Mouse (Mus musculus): Measurements from ENCODE around the gene Ppp2r5e.
A peak's percentile ranks its signal among the peaks of the same experiment; 100 is the strongest.

Gene Ppp2r5e

DNA sequence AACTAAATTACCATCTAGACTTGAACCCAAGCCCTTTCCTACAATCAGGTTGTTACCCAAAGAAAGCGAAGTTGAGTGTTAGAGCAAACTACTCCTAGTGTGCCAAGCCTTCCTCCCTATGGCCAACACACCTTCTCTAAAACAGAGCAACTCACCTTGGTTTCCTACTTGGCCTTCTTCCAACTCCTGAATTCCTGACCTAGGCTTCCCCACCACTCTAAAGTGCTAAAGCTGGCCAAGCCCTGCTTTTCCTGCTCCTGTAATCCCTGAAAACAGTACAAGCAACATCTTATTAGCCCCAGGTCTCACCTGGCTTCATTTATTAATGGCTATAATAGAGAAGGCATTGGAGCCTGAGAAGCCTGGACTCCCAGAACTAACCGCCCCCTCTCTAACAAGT is 17.0 kb downstream of the Ppp2r5e start:
- no peak for DNase-seq (ENCODE audit: low read depth in 1 of 2, low spot score in 2 of 2)

DNA sequence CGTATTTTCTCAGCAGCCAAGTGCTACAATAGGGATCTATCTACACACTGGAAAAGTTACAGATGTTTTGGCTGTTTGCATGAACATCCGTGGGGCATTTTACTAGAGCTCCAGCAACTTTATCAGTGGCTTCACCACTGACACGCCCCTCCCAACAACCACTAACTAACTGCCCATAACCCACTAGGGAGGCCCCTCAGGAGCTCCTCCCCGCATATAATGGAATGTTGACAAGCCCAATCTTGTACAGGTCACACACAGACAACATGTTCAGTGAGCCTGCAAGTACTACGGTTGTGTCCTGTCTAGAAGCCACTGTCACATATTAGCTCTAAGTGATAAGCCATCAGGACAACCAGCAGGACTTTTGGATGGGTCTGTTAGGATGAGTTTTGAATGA is 18.8 kb downstream of the Ppp2r5e start:
- DNase-seq (ENCODE audit: low read depth in 1 of 2, low spot score in 2 of 2), result no peak

DNA sequence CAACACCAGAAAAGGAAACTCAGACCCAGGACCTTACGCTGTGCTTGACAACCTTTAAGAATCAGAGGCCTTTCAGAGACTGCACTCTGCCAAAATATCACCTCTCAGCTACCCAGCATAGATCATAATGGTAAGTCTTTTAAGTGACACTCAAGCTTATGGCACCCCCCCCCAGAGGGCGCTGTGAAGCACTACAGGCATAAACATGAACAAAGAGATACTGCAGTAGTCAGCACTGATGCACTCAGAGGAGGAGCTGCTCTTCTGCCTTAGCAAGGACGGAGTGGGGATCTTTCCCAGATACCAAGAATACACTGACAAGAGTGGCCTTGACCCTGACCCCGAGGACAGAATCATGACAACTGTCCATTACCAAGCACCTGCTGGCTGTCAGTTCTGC is 23.8 kb downstream of the Ppp2r5e start:
- DNase-seq (ENCODE audit: low read depth in 1 of 2, low spot score in 2 of 2), result peak in 1 of 2 experiments; percentile 21

DNA sequence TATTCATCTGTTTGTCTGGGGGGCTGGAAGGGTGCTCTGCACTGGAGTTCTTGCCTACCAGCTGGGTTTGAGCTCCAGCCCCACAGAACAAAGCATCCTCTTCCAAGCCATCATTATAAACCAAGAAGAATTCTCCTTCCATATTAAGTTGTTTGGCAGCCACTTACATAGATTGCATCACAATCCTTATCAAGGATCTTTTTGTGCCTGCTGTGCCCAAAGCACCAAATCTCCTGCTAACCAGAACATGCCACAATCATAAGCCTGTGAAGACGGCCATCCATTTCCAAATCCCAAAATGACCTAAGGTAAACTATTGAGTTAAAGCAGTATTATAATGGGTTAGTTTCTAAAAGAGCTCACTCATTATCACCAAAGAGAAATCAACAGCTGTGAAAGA is 25.9 kb downstream of the Ppp2r5e start:
- DNase-seq (ENCODE audit: low read depth in 1 of 2, low spot score in 2 of 2), result no peak

DNA sequence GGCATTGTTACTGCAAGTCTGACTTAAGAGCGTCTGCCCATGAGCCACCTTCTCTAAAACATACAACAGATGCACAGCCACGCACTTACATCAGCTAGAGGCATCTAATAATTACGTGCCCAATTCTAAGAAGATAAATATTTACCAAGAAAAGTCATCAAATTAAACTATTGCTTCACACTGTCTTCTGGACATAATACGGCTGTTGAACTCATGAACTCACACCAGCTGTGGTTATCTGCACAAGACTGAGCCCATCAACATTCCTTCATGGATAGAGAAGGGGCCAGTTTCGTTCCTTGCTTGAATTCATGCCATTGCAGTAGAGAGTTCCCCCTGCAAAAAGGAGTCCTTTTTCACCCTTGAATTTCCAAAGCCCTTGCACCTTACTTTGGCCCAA is 28.3 kb downstream of the Ppp2r5e start:
- no peak for DNase-seq (ENCODE audit: low read depth in 1 of 2, low spot score in 2 of 2)

DNA sequence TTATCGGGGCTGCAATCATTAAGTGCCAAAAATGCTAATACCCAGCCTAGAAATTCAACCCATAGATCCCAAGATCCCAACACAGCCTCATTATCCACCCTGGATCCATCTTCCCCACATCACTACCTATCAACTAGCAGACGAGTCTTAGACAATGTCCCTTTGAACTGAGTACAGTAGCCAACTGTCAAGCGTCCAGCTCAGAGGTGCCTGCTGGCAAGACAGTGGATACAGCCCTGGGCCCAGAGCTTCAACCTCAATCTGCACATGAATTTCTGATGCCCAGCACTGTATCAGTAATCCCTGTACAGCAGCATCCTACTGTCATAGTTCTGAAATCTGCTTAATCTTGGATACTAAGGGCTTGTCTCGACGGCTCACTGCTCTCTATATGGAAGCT is 30.3 kb downstream of the Ppp2r5e start:
- no peak for DNase-seq (ENCODE audit: low read depth in 1 of 2, low spot score in 2 of 2)

DNA sequence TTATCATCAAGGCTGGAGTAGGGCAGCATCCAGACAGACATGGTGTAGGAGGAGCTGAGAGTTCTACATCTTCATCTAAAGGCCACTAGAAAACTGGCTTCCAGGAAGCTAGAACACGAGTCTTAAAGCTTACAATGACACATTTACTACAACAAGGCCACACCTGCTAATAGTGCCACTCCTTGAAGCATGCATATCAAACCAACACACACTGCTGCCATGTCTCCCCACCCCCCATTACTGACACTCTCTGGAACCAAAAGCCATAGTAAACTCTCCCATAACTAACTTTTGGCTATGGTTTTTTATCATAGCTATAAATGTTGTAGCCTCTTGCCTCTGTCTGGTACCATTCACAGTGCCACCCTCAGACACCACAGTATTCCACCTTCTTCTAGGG is 31.5 kb downstream of the Ppp2r5e start:
- no peak for DNase-seq (ENCODE audit: low read depth in 1 of 2, low spot score in 2 of 2)

DNA sequence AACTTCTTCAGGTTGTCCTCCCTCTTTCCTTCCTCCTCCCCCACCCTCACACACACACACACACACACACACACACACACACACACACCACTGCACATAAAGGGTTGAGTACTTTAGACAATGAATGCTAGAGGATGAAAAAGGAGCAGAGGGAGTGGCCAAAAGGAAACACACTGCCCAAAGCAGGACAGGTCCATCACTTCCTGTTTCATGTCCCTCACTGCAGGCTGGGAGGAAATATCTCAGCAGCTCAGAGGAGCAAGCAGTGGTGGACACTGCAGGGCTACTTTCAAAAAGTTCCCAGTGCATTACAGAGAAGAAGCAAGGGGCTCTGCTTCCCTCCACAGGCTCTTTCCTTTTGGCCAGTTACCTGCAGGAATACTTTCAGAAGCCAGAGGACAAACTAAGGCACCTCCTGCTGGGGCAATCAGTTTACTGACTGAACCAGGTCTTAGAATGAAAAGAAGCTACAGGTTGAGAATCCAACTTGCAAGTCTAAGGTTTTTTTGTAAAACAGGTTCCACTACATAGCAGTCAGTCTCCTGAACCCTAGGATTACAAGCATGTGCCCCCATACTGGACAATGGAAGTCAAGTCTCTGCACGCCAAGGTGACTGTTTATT is 32.9 kb downstream of the Ppp2r5e start:
- no peak for DNase-seq (ENCODE audit: low read depth in 1 of 2, low spot score in 2 of 2)

DNA sequence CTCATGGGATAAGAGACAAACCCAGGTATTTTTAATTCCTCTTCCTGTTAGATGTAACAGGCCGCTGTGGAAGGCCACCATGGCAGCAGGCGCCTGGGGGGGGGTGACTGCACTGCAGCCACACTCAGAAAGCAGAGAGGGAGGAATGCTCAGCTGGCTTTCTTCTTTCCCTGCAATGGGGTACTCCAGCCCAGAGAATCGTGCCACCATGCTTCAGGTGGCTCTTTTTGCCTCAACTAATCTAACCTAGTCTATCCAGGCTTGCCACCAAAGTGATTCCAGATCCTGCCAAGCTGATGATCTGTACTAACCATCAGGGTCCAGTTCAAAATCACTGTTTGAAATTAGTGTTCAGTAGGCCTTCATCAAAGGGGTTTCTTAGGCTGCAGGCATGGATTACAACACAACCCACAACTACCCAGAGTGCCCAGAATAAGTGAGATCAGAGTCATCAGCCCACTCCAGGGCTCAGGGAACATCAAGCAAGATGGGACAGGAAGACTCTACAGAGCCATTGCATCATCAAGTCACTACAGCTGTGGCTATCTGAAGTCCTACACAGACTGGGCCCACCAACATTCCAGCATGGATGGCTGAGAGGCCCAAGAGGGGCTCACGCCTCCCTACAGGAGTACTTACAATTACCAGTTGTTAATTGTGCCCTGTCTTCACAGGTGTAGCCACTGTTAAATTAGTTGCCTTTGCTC is 35.2 kb downstream of the Ppp2r5e start:
- DNase-seq (ENCODE audit: low read depth in 1 of 2, low spot score in 2 of 2), result no peak

DNA sequence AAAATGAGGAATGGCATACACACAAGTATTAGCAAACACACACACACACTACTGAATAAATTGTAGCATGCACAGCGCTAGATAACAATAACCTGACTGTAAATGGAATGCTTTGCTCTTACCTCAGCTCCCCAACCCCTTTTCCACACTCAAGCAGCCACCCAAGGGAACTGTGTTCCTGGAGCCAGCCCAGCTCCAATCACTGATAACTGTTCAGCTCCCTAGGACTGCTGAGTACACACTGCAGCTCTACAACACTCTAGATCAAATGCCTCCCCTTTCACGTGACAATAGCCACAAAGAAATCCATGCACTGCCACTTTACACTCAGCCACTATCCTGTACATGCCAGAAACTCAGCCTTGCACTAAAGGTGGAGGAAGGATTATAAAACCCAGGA is 36.8 kb downstream of the Ppp2r5e start:
- DNase-seq (ENCODE audit: low read depth in 1 of 2, low spot score in 2 of 2), result no peak

DNA sequence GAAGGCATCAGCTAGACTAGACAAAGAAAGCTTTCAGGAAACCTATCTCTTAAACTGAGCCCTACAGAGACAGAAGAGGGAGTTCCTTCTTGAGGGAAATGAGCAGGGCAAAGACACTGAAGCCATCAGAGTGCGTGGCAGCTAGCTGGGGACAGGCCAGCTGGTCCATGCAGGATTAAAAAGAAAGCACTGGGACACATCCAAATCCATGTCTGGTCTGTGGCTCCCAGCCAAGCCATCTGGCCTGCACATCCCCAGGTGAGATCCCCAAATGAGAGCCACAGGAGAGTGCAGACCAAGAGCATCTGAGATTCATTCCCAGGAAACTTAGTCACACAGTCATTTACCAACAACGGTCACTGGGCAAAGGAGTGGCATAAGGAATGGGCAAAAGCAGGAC is 38.2 kb downstream of the Ppp2r5e start:
- DNase-seq (ENCODE audit: low read depth in 1 of 2, low spot score in 2 of 2), result no peak

DNA sequence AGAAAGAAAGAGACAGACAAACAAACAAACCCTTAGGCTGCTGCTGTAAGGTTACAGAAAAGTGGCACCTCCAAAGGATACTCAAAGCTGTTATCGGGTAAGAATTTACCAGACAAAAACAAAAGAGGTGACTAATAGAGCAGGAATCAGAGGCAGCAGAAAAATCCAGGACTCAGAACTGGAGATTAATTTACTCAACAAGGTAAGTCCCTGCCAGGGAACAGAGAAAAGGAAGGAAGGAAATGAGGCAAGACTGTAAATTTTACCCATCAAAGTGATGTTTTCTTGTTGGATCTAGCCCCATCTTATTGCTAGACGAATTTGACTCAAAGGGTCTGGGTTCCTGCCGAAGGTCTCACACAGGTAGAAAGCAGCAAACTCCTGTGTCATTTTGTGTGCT is 41.0 kb downstream of the Ppp2r5e start:
- DNase-seq (ENCODE audit: low read depth in 1 of 2, low spot score in 2 of 2), result no peak

DNA sequence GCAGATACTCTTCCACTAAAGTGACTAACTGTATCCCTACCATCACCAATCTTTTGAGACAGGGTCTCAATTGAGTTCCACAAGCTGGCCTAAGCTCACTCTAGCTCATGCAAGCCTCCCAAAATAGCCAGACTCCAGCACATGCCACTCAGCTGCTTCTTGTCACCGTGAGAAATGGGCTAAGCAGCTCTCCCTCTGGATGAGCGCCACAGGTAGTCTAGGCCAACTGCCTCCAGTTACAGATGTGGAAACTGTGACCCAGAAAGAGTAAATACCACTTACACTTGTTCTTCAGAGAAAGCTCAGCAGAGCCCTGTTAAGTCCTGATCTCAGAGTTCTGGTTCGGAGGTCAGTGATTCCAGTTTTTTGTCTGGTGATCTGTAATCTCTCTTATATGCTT is 43.7 kb downstream of the Ppp2r5e start:
- DNase-seq (ENCODE audit: low read depth in 1 of 2, low spot score in 2 of 2), result no peak

DNA sequence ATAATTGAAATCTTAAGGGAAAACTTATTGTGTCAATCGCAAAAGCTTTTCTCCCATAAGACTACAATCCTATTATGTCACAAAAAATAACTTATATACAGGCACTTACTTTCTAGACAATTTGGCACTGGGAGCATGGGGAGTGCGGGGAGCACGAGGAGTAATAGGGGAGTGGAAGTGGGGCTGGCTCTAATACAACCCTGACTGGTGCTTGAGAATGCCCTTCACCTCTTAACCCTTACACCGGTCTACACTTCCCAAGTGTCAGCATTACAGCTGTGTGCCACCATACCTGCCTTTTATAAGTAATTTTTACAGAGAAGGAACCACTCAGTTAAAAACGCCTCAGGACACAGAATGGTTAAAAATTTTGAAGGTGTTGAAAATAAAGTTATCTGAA is 44.4 kb downstream of the Ppp2r5e start:
- no peak for DNase-seq (ENCODE audit: low read depth in 1 of 2, low spot score in 2 of 2)

DNA sequence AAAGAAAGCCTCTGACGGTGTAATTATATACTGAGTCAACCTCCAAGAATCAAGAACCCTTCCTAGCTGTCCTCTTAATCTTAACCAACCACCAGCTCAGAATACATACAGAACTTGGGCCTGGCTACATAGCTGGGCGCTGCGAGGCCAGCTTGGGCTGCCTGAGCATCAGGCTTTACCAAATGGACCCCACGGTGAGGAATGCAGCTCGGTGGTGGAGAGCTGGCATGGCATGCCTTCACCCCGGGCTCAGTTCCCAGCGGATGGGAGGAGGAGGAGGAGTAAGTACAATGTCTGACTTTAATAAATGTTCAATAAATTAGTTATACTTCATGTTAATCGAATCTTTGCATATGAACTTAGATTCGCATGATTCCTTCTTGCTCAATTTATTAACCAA is 47.0 kb downstream of the Ppp2r5e start:
- DNase-seq (ENCODE audit: low read depth in 1 of 2, low spot score in 2 of 2), result no peak

DNA sequence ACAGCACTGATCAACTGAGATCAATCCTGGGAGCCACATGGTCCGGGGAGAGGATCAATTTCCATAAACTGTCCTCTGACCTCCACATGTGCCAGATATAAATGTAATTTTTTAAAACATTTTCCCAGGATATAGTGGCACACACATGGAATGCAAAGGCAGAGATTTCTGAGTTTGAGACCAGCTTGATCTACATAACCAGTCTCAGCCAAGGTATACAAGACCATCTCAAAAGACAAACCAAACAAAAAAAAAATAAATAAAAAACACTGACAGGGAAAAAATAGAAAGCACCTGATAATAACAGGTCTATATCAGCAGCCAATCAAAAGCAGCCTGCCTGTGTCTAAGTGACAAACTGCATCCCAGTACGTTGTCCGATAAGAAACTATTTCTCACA is 48.9 kb downstream of the Ppp2r5e start:
- no peak for DNase-seq (ENCODE audit: low read depth in 1 of 2, low spot score in 2 of 2)

DNA sequence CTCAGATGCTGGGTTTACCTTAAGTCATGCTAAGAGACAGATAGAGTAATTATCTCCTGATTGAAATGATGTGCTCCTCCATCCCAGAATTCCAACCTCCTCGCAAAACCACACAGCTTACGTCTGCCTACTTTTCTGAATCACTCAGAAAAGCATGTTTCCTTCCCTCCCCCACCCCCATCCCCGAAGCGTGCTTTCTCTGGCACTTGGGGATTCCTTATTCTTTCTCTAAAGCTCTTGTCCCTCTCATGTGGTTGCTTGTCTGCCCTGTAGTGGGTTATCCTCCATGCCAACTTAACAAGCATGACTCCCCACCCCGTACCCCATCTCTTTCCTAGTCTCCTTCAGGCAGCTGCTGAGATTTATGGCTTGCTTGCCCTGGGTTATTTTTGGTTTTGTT is 49.8 kb downstream of the Ppp2r5e start:
- DNase-seq (ENCODE audit: low read depth in 1 of 2, low spot score in 2 of 2), result no peak

DNA sequence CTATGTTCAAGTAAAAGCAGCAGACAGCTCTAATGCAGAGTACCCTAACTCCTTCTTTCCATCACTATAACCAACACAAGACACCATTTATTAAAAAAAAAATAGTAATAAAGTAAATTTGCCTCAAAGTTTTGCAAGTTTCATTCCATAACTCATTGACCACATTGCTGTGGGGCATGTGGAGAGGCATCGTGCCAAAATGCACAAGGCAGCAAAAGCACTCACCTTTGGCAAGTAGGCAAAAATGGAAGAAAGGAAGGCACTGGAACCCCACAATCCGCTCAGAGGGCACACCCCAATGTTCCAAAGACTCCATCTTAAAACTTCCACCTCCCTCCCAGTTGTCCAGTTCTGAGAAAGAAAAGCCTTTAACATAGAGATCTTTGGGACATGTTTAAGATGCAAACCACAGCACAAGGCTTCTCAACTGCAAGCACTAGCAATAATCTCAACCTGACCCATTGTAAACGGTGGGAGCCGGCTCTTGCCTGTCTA is 50.6 kb downstream of the Ppp2r5e start:
- no peak for DNase-seq (ENCODE audit: low read depth in 1 of 2, low spot score in 2 of 2)

DNA sequence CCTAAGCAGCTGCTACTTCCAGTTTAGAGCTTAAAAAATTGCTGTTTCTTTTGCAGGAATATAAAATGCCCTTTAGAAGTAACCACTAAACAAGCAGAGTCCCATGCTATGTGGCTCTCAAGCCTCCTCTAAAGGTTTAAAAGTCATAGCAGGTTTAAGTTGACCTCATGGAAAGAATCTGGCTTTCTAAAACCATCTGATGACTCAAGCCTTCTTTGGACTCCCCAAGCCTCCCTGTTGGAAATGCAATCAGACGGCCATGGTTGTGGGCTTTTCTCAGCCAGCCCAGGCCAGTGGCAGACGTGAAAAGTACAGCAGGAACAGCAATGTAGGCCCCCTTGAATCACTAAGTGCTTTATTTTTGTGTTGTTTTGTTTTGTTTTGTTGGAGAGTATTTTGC is 51.4 kb downstream of the Ppp2r5e start:
- no peak for DNase-seq (ENCODE audit: low read depth in 1 of 2, low spot score in 2 of 2)

DNA sequence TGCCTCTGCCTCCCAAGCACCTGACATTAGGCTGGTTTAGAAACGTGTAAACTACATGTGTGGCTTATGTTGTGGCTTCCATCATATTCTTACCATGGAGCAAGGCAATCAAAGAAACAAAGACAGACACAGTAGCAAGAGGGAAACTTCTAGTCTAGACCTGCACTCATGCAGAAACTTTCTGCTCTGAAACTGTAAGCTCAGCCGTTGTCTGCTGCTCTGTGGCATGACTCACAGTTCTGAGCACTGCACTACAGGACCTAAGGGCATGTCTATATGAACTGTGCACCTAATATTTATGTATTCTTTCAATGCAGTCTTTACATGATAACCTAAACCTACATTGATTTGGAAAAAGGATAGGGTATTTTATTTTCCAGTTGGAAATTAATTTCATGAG is 51.8 kb downstream of the Ppp2r5e start:
- no peak for DNase-seq (ENCODE audit: low read depth in 1 of 2, low spot score in 2 of 2)

DNA sequence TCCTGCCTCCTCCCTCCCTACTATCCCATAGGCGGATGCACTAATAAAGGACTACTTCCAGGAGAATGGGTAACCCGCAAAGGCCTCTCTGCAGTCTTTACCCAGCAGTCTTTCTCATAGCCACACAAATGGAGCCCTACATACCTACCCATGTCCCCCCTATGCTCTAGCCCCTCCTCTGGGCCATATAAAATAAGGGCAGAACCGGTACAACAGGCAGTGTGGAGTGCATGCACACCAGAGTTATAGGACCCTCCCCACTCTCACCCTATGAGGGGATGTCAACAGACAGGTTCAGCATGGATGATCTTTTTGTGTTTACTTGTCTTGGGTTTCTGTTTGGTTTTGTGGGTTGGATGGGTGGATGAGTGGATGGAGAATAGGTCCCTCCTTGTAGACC is 52.7 kb downstream of the Ppp2r5e start:
- DNase-seq (ENCODE audit: low read depth in 1 of 2, low spot score in 2 of 2), result no peak

DNA sequence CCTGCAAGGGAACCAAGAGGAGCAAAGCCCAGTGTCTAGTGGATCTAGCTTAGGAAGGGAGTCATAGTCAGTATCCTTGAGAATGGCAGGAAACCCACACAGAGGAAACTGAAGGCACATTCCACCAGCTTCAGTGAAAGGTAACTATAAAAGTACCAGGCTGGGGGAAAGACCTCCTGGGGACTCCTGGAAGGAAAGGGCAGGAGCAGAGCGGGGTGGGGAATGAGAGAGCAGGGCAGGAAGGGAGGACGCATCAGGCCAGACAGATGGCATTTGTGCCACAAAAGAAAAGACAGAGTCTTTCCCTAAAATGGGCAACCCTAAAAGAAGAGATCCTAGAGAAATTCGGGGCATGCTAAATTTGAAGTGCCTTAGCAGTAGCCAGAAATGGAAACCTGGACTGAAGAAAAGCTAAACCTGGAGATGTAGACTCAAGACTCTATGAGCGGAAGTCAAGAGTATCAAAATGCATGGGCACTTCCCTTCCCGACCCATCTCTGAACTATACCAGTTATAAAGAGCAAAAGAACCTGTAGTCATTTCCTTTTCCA is 55.3 kb downstream of the Ppp2r5e start:
- DNase-seq (ENCODE audit: low read depth in 1 of 2, low spot score in 2 of 2), result no peak

DNA sequence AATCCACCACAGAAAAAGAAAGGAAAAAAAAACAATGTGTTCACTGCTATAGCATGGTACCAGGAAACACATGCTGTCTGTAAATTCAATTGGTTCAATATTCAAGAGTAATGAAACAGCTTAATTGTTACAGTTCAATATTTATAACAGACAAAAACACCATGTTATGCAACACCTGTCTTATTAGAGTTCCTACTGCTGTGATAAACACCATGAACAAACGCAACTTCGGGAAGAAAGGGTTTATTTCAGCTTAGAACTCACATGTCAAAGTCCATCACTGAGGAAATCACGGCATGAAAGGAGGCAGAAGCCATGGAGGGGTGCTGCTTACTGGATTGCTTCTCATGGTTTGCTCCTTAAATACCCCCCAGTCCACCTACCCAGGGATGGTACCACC is 56.8 kb downstream of the Ppp2r5e start:
- DNase-seq (ENCODE audit: low read depth in 1 of 2, low spot score in 2 of 2), result no peak

Data from monocyte, adult 2 months (primary cell).